Mouse (Mus musculus): ENCODE results near the gene Hells. TPM values are rescaled to one million over a fixed set of nuclear protein-coding genes. Genes with fewer than 3 reads are reported as not detected.

Gene Hells
- polyA plus RNA-seq (2012; rRNA removed) = 0.12 and 0.34 TPM in 2 replicates

DNA sequence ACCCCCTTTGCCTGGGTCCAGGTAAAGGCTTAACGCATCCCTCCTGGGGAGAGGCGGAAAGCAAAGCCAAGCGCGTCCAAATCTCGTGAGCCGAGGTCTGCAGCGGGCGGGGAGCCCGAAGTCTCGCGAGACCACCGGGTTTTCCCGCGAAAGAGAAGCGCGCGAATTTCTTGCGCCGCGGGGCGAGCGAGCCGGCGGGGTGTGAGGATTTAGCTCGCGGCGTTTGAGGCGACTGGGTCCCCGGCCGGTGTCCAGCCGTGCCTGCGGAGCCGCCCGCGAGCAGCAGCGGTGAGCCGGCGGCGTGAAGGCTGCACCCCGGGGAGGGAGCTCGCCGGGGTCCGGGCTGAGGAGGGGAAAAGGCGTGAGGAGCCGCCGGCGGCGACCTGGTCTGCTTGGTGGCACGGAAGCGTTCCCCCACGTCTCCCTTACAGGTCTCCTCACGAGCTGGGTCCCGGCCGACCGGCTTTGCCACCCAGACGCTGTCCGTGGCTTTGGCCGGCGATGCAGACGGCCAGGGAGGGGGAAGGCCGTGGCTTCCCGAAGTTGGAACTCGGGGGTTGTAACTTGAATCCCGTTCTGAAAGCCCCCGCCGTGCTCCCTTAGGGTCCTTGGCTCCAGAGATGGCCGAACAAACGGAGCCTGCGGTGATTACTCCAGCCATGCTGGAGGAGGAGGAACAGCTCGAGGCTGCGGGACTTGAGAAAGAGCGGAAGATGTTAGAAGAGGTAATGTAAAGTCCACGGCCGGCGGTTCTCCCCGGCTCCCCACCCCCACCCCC is at the start of gene Hells:
Hells (plus strand) TSS at position 128 of the 778 bp plus-strand sequence.
- under 1% methylated on average over 76 of the region's 76 CpGs for WGBS
- H3K27ac ChIP-seq (ENCODE audit: insufficient read depth, low read depth, low read length) = no peak within 1 kb of the TSS

DNA sequence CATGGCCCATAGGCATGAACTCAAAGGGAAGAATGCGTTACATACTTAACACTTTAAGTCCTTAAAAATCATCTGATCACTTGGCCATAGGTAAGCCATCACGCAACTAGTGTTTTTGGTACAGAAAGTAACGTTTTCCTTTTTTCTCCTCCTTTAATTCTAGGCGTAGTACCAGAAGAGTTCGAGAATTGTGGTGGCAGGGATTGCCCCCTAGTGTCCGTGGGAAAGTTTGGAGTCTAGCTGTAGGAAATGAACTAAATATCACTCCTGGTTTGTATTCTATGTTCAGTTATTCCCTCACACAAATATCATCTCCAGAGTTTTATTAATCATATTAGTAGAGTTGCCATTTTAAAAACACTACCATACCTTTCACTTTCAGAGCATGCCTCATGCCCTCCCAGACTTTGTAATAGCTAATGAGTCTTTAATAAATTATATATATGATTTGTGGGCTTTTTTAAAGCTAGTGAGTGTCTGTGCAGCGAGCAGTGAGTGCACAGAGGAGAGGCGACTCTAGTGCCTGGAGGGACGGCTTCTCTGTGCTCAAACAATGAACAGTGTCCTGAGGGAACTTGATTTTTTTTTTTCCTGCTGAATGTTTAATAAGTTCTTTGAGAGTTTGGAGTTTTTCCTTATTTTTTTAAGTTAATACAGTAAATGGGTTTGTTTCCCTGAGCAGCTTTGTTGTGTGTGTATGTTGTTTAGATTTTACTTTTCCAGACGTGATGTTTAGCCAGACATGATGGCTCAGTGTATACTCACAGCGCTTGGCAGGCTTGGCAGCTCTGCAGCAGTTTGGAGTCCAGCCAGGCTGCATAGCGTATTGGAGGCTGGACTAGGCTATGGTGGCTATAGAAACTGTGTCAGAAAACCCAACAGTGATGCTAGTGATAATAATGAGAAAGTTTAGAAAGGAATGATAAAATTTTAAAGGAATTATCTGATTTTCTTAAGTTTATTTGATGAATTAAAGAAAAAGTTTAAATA is 29.3 kb upstream of the Hells start:
- Histone ChIP-seq H3K4me1 (ENCODE audit: control insufficient read depth, insufficient read depth, low read length) (no peaks in the 10 kb centered on the region), H3K4me3 (ENCODE audit: insufficient read depth, low read depth, low read length) (no peak overlapping the region), H3K36me3 (ENCODE audit: control insufficient read depth, insufficient read depth, low read length) (no peaks in the 10 kb centered on the region), H3K27me3 (replicated peaks; ENCODE audit: control insufficient read depth, insufficient read depth, low read length) (no peaks in the 10 kb centered on the region), H3K27ac (ENCODE audit: insufficient read depth, low read depth, low read length) (no peak overlapping the region)
- TF ChIP-seq POLR2A (IDR thresholded peaks at IDR 0.05; ENCODE audit: low read depth, low read length) = no peak
- TF ChIP-seq CTCF (conservative IDR thresholded peaks at IDR 0.05; ENCODE audit: insufficient read depth, insufficient read length, low read depth, low read length) = 0 out of 2 replicates have a peak, but pooled peaks have one; percentile 11
- DNase-seq = no peak
- 76% methylated on average over 12 of the region's 12 CpGs for WGBS

More for the DNA sequence above, at the start of gene Hells:
- DNase-seq = peak; percentile 83
- Histone ChIP-seq H3K4me1 (ENCODE audit: control insufficient read depth, insufficient read depth, low read length) (no peaks in the 10 kb centered on the region), H3K4me3 (ENCODE audit: insufficient read depth, low read depth, low read length) (peak within 1 kb of the TSS; percentile 93), H3K27me3 (replicated peaks; ENCODE audit: control insufficient read depth, insufficient read depth, low read length) (peaks cover 2% of the 10 kb centered on the region; the same call in 1 of the 2 replicates), H3K36me3 (ENCODE audit: control insufficient read depth, insufficient read depth, low read length) (no peaks in the 10 kb centered on the region)
- TF ChIP-seq POLR2A (IDR thresholded peaks at IDR 0.05; ENCODE audit: low read depth, low read length) (no peak), CTCF (conservative IDR thresholded peaks at IDR 0.05; ENCODE audit: insufficient read depth, insufficient read length, low read depth, low read length) (no peak)

DNA sequence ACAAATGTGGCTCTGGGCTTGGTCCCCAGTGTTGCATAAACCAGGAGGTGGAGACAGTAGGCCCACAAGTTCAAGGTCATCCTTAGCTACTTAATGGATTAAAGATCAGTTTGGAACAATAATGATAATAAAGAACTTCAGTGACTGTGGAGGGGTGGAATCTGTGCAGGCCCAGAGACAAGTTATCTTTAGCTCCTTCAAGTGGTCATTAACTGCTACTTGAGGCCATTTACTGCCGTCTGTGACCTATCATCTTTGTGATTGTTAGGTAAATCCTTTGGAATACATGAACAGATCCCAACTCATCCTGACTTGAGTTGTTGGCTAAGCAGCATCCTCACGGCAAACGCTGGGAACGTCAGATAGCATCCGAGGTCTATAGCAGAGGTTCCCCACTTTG is 28.2 kb upstream of the Hells start:
- TF ChIP-seq CTCF (conservative IDR thresholded peaks at IDR 0.05; ENCODE audit: insufficient read depth, insufficient read length, low read depth, low read length) = no peak
- no peak for TF ChIP-seq POLR2A (IDR thresholded peaks at IDR 0.05; ENCODE audit: low read depth, low read length)
- Histone ChIP-seq H3K27me3 (replicated peaks; ENCODE audit: control insufficient read depth, insufficient read depth, low read length) (no peaks in the 10 kb centered on the region), H3K4me1 (ENCODE audit: control insufficient read depth, insufficient read depth, low read length) (no peaks in the 10 kb centered on the region), H3K27ac (ENCODE audit: insufficient read depth, low read depth, low read length) (no peak overlapping the region), H3K36me3 (ENCODE audit: control insufficient read depth, insufficient read depth, low read length) (no peaks in the 10 kb centered on the region), H3K4me3 (ENCODE audit: insufficient read depth, low read depth, low read length) (no peak overlapping the region)
- no peak for DNase-seq
- WGBS = 96% methylated on average over 5 of the region's 5 CpGs

DNA sequence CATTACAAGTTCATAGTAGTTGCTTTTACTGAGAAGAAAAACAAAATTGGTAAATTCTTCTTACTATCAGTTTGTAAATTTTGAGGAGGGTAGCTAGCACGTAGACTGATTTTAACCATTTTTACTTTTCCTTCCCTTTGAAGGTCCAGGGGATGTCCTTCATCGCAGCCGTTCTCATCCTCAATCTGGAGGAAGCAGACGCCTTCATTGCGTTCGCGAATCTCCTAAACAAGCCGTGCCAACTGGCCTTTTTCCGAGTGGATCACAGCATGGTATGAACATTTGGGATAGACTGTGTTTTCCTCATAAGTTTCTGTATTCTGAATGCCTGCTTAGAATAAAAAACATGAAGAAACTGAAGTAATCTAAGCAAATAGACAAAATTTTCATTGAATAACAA is 16.9 kb upstream of the Hells start:
- no peak for DNase-seq
- Histone ChIP-seq H3K36me3 (ENCODE audit: control insufficient read depth, insufficient read depth, low read length) (no peaks in the 10 kb centered on the region), H3K4me1 (ENCODE audit: control insufficient read depth, insufficient read depth, low read length) (no peaks in the 10 kb centered on the region), H3K4me3 (ENCODE audit: insufficient read depth, low read depth, low read length) (no peak overlapping the region), H3K27me3 (replicated peaks; ENCODE audit: control insufficient read depth, insufficient read depth, low read length) (no peaks in the 10 kb centered on the region), H3K27ac (ENCODE audit: insufficient read depth, low read depth, low read length) (no peak overlapping the region)
- no peak for TF ChIP-seq CTCF (conservative IDR thresholded peaks at IDR 0.05; ENCODE audit: insufficient read depth, insufficient read length, low read depth, low read length)
- no peak for TF ChIP-seq POLR2A (IDR thresholded peaks at IDR 0.05; ENCODE audit: low read depth, low read length)
- 91% methylated on average over 9 of the region's 9 CpGs for WGBS

DNA sequence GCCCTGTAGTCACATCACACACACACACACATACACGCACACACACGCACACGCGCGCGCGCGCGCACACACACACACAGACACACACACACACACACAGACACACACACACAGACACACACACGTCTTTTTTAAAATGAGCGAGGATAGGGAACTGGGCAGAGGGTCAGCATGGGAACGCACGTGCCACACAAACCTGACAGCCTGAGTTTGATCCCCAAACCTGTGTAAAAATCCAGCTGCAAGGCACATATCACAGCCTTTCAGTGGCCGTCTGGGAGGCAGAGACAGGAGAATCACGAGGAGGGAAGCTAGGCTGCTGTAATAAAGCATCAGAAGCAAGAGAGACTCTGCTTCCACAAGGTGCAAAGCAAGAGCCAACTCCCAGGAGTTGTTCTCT is 15.8 kb upstream of the Hells start:
- H3K4me3 ChIP-seq (ENCODE audit: insufficient read depth, low read depth, low read length) = no peak overlapping the region
- no peak overlapping the region for H3K27ac ChIP-seq (ENCODE audit: insufficient read depth, low read depth, low read length)
- TF ChIP-seq POLR2A (IDR thresholded peaks at IDR 0.05; ENCODE audit: low read depth, low read length) (no peak), CTCF (conservative IDR thresholded peaks at IDR 0.05; ENCODE audit: insufficient read depth, insufficient read length, low read depth, low read length) (no peak)
- 92% methylated on average over 15 of the region's 15 CpGs for WGBS
- DNase-seq = no peak
- H3K27me3 ChIP-seq (replicated peaks; ENCODE audit: control insufficient read depth, insufficient read depth, low read length) = no peaks in the 10 kb centered on the region
- H3K4me1 ChIP-seq (ENCODE audit: control insufficient read depth, insufficient read depth, low read length) = no peaks in the 10 kb centered on the region
- no peaks in the 10 kb centered on the region for H3K36me3 ChIP-seq (ENCODE audit: control insufficient read depth, insufficient read depth, low read length)

DNA sequence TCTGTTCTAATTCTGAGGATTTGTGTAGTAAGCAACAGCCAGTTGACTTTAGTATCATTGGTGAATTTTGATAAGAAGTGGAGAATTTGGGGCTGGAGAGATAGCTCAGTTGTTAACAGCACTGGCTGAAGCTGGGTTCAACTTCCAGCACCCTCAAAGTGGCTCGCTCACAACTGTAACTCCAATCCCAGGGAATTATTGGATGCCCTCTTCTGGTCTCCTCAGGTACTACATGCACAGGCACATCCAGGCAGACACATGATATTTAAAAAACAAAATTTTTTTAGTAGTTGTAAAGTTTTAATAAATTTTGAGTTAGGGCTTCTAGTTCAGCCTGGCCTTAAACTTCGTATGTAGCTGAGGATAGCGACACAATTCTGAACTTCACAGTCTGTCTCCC is 15.0 kb upstream of the Hells start:
- no peaks in the 10 kb centered on the region for H3K27me3 ChIP-seq (replicated peaks; ENCODE audit: control insufficient read depth, insufficient read depth, low read length)
- no peak for TF ChIP-seq POLR2A (IDR thresholded peaks at IDR 0.05; ENCODE audit: low read depth, low read length)
- peak; percentile 52 for TF ChIP-seq CTCF (conservative IDR thresholded peaks at IDR 0.05; ENCODE audit: insufficient read depth, insufficient read length, low read depth, low read length)
- no peak overlapping the region for H3K4me3 ChIP-seq (ENCODE audit: insufficient read depth, low read depth, low read length)
- H3K36me3 ChIP-seq (ENCODE audit: control insufficient read depth, insufficient read depth, low read length) = no peaks in the 10 kb centered on the region
- 49% methylated on average over 3 of the region's 3 CpGs for WGBS
- H3K27ac ChIP-seq (ENCODE audit: insufficient read depth, low read depth, low read length) = no peak overlapping the region
- no peaks in the 10 kb centered on the region for H3K4me1 ChIP-seq (ENCODE audit: control insufficient read depth, insufficient read depth, low read length)
- DNase-seq = peak; percentile 50

Data from kidney, adult 2 months (tissue).